Mouse (Mus musculus) limb, embryonic 13.5 days (tissue): ENCODE data around the gene Col15a1. TPM values are rescaled to one million over a fixed set of nuclear protein-coding genes. Genes with fewer than 3 reads are reported as not detected.

Experiments used
- polyA plus RNA-seq: library from polyadenylated mRNA; unstranded; fragments of >200 nt; fragmentation: Nextera tagmentation; extraction: Ambion mirVana; gene quantifications from 2 replicates; pipeline ENCODE4 v1.2.1, GENCODE M21; 2015

Col15a1 gene
- polyA plus RNA-seq, 1 experiment from 2014 or later: 19.1 TPM

Other genes with a start within 250 kb of the Col15a1 start
- gene Gabbr2, start 216.3 kb upstream of the Col15a1 start, polyA plus RNA-seq: 0.11 and 0.14 TPM in 2 replicates
- gene Anks6, start 150.7 kb upstream of the Col15a1 start, polyA plus RNA-seq: 6.2 and 6.3 TPM in 2 replicates
- 3.8 and 4.3 TPM in 2 replicates for gene Galnt12, start 116.3 kb upstream of the Col15a1 start, polyA plus RNA-seq
- gene Tgfbr1, start 145.1 kb downstream of the Col15a1 start, polyA plus RNA-seq: 49.6 and 52.2 TPM in 2 replicates